Mouse (Mus musculus): ENCODE measurements around the gene 4932438H23Rik. TPM values are rescaled to one million over a fixed set of nuclear protein-coding genes. Genes with fewer than 3 reads are reported as not detected.

Gene 4932438H23Rik
- polyA plus RNA-seq, 1 experiment = 38.8 TPM

DNA sequence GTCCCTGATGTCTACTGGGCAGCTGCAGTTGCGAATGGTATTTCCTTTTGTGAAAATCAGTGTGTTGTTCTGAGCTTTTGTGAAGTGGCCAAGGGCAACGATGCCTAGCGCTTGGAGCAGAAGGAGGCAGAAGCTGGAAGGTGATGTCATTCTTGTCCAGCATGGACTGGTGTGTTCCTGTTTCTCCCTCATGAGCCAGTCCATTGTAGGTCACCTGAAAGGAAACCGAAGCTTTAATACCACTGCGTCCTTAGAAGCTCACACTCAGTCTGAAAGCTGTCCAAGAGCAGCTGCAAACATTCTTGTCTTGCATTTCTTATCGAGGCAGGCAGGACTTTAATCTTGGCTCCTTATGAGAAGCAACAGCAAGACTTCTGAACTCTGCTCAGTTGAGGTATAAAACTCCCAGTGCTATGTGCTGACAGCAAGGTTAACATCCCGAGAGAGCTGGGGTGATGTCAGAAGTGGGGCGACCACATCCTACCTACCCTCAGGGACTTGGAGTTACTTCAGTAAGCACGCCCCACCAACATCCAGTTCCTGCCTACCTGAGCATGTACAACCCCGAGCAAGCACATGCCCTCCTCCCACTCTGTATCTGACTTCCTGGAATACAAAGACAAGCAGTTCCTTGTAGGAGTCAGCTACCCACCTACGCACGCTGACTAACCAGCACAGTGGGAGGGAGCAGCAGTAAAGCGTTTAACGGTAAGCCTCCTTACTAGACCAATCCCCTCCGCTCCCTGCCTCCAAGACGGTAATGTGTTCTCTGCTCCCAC, 38.7 kb downstream of the 4932438H23Rik start:
- H3K4me3 ChIP-seq (ENCODE audit: control insufficient read depth, low read depth, low read length) = no peak overlapping the region
- no peaks in the 10 kb centered on the region for H3K36me3 ChIP-seq (ENCODE audit: control insufficient read depth, insufficient read depth, low read length)
- no peaks in the 10 kb centered on the region for H3K4me1 ChIP-seq (ENCODE audit: control insufficient read depth, insufficient read depth, low read length)
- TF ChIP-seq POLR2A (IDR thresholded peaks at IDR 0.05; ENCODE audit: control insufficient read depth, low read depth, low read length) (no peak), CTCF (IDR thresholded peaks at IDR 0.05; ENCODE audit: control insufficient read depth, insufficient read depth, insufficient replicate concordance, low read depth, low read length) (no peak)
- no peaks in the 10 kb centered on the region for H3K27me3 ChIP-seq (ENCODE audit: control insufficient read depth, insufficient read depth, low read length)
- no peak overlapping the region for H3K27ac ChIP-seq (ENCODE audit: control insufficient read depth, insufficient read depth, low read depth, low read length)

GRCm38 (mm10) chr16:91055150-91055549, 39.8 kb downstream of the 4932438H23Rik start:
- Histone ChIP-seq H3K27me3 (ENCODE audit: control insufficient read depth, insufficient read depth, low read length) (no peaks in the 10 kb centered on the region), H3K36me3 (ENCODE audit: control insufficient read depth, insufficient read depth, low read length) (no peaks in the 10 kb centered on the region), H3K27ac (ENCODE audit: control insufficient read depth, insufficient read depth, low read depth, low read length) (no peak overlapping the region), H3K4me1 (ENCODE audit: control insufficient read depth, insufficient read depth, low read length) (no peaks in the 10 kb centered on the region), H3K4me3 (ENCODE audit: control insufficient read depth, low read depth, low read length) (no peak overlapping the region)
- no peak for TF ChIP-seq POLR2A (IDR thresholded peaks at IDR 0.05; ENCODE audit: control insufficient read depth, low read depth, low read length)
- TF ChIP-seq CTCF (IDR thresholded peaks at IDR 0.05; ENCODE audit: control insufficient read depth, insufficient read depth, insufficient replicate concordance, low read depth, low read length) = no peak

GRCm38 (mm10) chr16:91053599-91053998, 41.3 kb downstream of the 4932438H23Rik start:
- Histone ChIP-seq H3K4me3 (ENCODE audit: control insufficient read depth, low read depth, low read length) (no peak overlapping the region), H3K36me3 (ENCODE audit: control insufficient read depth, insufficient read depth, low read length) (no peaks in the 10 kb centered on the region), H3K4me1 (ENCODE audit: control insufficient read depth, insufficient read depth, low read length) (no peaks in the 10 kb centered on the region), H3K27ac (ENCODE audit: control insufficient read depth, insufficient read depth, low read depth, low read length) (no peak overlapping the region), H3K27me3 (ENCODE audit: control insufficient read depth, insufficient read depth, low read length) (no peaks in the 10 kb centered on the region)
- TF ChIP-seq CTCF (IDR thresholded peaks at IDR 0.05; ENCODE audit: control insufficient read depth, insufficient read depth, insufficient replicate concordance, low read depth, low read length) (no peak), POLR2A (IDR thresholded peaks at IDR 0.05; ENCODE audit: control insufficient read depth, low read depth, low read length) (no peak)

- Histone ChIP-seq H3K4me1 (ENCODE audit: control insufficient read depth, insufficient read depth, low read length) (peaks cover 6% of the 10 kb centered on the region; the same call in 1 of the 2 replicates), H3K27ac (ENCODE audit: control insufficient read depth, insufficient read depth, low read depth, low read length) (no peak overlapping the region), H3K4me3 (ENCODE audit: control insufficient read depth, low read depth, low read length) (peak overlapping the region; percentile 92), H3K27me3 (ENCODE audit: control insufficient read depth, insufficient read depth, low read length) (no peaks in the 10 kb centered on the region), H3K36me3 (ENCODE audit: control insufficient read depth, insufficient read depth, low read length) (no peaks in the 10 kb centered on the region)
- TF ChIP-seq POLR2A (IDR thresholded peaks at IDR 0.05; ENCODE audit: control insufficient read depth, low read depth, low read length) (no peak), CTCF (IDR thresholded peaks at IDR 0.05; ENCODE audit: control insufficient read depth, insufficient read depth, insufficient replicate concordance, low read depth, low read length) (peak; percentile 70; the same call in 1 of the 2 replicates)
These were observed 49.4 kb downstream of the 4932438H23Rik start for GRCm38 (mm10) chr16:91045511-91045910.

GRCm38 (mm10) chr16:91044270-91045182, 50.4 kb downstream of the 4932438H23Rik start, which contains the start of gene Paxbp1:
Paxbp1 (minus strand) TSS chr16:91044543.
- H3K4me3 ChIP-seq (ENCODE audit: control insufficient read depth, low read depth, low read length) = peak within 1 kb of the TSS; percentile 92
- no peaks in the 10 kb centered on the region for H3K27me3 ChIP-seq (ENCODE audit: control insufficient read depth, insufficient read depth, low read length)
- TF ChIP-seq CTCF (IDR thresholded peaks at IDR 0.05; ENCODE audit: control insufficient read depth, insufficient read depth, insufficient replicate concordance, low read depth, low read length) (peak; percentile 95; the same call in 1 of the 2 replicates), POLR2A (IDR thresholded peaks at IDR 0.05; ENCODE audit: control insufficient read depth, low read depth, low read length) (peak; percentile 98)

GRCm38 (mm10) chr16:91043461-91044248, 51.3 kb downstream of the 4932438H23Rik start:
- Histone ChIP-seq H3K27me3 (ENCODE audit: control insufficient read depth, insufficient read depth, low read length) (no peaks in the 10 kb centered on the region), H3K4me1 (ENCODE audit: control insufficient read depth, insufficient read depth, low read length) (peaks cover 6% of the 10 kb centered on the region; the same call in 1 of the 2 replicates), H3K4me3 (ENCODE audit: control insufficient read depth, low read depth, low read length) (peak overlapping the region; percentile 92), H3K36me3 (ENCODE audit: control insufficient read depth, insufficient read depth, low read length) (no peaks in the 10 kb centered on the region), H3K27ac (ENCODE audit: control insufficient read depth, insufficient read depth, low read depth, low read length) (peak overlapping the region; percentile 83)
- no peak for TF ChIP-seq CTCF (IDR thresholded peaks at IDR 0.05; ENCODE audit: control insufficient read depth, insufficient read depth, insufficient replicate concordance, low read depth, low read length)
- TF ChIP-seq POLR2A (IDR thresholded peaks at IDR 0.05; ENCODE audit: control insufficient read depth, low read depth, low read length) = no peak

More at GRCm38 (mm10) chr16:91044270-91045182, 50.4 kb downstream of the 4932438H23Rik start, which contains the start of gene Paxbp1:
- Histone ChIP-seq H3K4me1 (ENCODE audit: control insufficient read depth, insufficient read depth, low read length) (peaks cover 6% of the 10 kb centered on the region; the same call in 1 of the 2 replicates), H3K27ac (ENCODE audit: control insufficient read depth, insufficient read depth, low read depth, low read length) (peak within 1 kb of the TSS; percentile 89), H3K36me3 (ENCODE audit: control insufficient read depth, insufficient read depth, low read length) (no peaks in the 10 kb centered on the region)

All from testis, adult 2 months (tissue).